Mouse (Mus musculus) left cerebral cortex, adult 8-10 months (tissue): ENCODE data around the gene Tdrd3. TPM values are rescaled to one million over a fixed set of nuclear protein-coding genes. Genes with fewer than 3 reads are reported as not detected.

ENCODE experiments used
- DNase-seq, 2 experiments: peaks; one replicate each; pipeline ENCODE4 v3.0.0; 2022; ENCODE audit warnings: low spot score in 2 of 2
- total RNA-seq, 4 experiments: library from RNA; stranded (reverse); gene quantifications; 2 replicates each; pipeline ENCODE4 v1.2.4; 2022

Tdrd3 gene
- total RNA-seq, 4 experiments from 2014 or later = 29.6 to 36.2 (median 32.3) TPM

DNA sequence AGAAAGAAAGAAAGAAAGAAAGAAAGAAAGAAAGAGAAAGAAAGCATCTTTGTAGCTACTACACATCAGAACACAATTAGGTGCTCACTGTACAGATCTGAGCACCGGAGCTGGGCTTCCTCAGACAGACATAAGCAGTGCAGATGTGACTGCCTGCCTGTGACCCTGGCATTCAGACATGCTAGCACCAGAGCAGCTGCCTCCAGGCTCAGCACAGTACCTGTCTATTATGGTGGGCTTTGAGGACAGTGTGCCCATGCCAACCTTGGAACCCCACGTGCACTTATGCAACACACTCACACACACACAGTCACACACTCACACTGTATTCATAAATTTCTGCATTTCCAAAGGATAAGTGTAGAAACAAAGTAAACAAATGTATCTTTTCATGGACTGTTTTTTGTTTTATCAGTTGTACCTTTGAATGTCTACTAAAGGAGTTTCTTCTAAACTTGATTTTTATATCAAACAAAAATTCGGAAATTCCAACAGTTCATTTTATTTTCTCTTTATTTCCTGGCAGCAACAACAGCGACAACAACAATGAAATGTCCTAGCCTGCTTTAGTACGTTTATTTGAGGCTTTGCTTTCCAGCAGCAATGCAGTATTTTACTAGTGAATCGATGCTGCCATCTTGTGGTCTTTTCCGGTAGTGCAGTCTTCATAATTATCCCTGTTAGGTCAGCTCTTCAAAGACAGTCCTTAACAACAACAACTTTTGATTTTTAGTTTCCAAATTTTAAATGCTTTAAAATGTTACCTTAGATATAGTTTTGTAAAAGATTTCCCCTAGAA, 35.4 kb downstream of the Tdrd3 start:
- DNase-seq = peak; percentile 46 to 48

DNA sequence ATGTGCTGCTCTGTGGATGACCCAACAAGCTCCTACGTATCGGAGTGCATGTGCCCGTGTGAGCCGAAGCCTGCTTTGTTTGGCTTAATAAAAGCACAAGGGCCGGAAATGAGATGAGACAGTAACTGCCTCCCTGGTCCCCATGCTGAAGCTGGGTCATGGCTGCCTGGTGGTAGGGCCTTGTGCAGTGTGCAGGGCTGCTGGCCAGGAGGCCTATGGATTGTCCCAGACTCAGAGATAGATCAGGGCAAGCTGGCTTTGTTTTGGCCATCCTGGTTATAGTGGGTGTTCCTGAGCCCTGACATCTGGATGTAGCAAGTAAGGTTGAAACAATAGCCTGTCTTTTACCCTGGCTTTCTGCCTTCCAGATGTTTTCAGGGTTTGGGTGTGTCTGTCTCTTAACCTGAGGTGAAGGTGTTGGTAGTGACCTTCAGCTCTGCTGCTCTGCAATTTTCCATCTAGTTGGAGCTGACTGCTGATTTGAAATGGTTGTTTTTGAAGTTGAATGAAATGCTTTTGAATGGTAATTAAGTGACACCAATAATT, 39.3 kb downstream of the Tdrd3 start:
- DNase-seq = no peak

DNA sequence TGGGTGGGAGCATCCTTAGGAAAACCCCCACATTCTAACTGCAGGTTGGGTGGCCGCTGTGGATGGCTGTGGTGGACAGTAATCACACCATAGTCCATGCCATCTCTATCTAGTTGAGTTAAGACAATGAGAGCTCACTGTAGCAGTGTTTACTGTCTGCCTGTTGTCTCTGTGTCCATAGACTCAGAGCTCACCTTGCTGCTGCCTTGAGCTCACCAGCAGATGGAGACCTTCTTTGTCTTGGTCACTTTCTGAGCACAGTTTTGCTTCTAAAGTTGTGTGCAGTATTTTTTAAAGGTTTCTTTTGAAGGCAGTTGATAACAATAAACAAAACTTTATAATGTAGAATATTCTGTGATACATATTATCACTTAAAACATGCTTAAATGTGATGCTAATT, 43.3 kb downstream of the Tdrd3 start:
- no peak for DNase-seq

DNA sequence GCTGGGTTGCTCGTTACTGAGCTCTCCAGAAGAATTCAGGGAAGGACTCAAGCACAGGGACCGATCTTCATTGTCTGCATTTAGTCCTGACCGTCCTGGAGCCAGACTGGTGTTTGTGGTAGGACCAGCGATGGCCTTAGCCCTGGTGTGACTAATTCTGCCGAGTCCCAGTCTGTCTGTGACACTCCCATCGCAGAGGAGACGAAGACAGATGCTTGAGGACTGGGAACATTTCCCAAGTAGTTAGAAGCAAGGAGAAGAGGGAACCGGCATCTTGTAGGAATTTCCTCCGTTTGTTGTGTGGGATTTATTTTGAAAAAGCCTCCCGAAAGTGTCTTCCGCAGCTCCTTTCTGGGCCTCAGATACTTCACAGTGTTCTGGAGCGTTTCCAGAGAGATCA, 45.1 kb downstream of the Tdrd3 start:
- DNase-seq = no peak

DNA sequence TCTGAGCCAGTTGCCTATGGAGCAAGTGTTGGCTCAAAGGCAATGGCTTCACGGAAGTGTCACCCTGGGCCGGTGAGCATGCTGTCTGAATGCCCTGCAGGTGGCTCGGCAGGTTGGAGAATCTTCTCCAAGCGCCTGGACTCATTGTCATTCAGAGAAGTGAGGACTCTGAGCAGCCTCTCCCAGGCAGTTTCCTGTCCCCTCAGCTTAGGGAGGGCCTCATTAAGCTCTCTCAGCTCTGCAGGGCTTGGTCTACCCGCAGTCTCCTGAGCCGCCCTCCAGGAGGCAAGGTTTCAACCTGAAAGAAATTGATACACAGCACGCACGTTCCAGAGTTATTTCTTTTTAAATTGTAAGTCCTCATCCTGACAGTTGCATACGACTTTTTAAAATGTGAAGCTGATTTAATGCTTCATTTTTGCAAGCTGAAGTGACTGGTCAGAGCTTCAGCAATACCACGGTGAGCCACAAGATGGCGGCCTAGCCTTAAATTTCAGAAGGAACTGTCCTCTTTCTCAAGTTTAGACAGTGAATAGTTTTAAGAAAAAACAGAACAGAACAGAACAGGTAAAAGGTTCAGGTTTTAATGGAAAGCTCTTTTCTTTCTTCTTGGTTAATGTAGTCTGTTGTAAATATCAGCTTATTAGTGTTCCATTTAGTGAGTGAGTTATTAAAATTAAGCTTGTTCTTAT, 47.7 kb downstream of the Tdrd3 start:
- peak; percentile 38 to 88 for DNase-seq

DNA sequence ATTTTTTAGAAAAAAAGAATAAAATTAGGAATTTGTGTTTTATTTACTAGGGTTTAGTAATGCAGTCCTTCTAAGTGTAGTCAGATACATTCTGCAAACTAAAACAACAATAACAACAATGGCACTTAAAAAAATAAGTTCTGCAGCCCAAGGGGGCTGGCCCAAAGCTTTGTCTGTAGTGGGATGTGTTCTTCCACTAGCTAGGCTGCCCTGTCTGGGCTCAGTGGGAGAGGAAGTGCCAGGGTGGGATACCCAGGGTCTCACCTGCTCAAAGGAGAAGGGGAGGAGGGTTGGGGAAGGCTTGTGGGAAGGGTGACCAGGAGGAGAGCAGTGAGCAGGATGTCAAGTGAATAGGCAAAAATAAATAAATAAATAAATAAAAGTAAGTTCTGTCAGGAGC, 48.2 kb downstream of the Tdrd3 start:
- DNase-seq = no peak

DNA sequence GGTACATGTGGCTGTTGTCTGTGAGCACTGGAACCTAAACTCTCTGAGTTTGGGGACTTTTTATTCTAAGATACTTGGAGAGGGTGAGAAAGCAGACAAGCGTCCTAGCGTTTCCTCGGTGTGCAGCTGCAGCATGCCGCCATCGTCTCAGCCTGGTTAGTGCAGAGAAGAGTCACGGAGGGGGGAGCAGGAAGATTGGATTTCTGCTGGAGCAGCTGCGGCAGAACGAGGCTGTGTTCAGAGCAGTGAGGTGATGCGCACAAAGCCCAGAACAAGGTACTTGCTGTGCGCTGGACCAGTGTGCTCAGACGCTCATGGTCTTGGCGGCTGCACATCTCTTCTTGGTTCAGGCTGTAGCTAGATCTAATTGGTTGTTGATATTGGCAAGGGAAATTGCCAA, 51.1 kb downstream of the Tdrd3 start:
- DNase-seq = no peak

DNA sequence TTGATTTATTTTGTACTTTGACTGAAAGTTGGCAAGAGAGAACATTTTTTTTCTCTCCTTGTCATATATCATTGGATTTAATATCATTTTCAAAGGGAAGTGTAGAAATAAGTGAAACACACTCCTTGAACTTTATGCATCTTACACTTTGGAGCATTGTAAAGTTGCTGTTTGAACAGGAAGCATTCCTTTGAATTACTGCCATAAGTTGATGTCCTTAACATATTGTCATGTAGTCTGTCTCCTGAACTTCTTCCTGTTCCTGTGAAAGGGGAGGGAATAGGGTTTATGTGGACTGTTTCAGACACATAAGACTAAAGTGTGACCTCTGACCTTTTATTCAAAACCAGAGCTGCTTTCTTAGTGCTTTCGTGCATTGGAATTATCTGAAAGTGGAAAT, 55.1 kb downstream of the Tdrd3 start:
- no peak for DNase-seq

DNA sequence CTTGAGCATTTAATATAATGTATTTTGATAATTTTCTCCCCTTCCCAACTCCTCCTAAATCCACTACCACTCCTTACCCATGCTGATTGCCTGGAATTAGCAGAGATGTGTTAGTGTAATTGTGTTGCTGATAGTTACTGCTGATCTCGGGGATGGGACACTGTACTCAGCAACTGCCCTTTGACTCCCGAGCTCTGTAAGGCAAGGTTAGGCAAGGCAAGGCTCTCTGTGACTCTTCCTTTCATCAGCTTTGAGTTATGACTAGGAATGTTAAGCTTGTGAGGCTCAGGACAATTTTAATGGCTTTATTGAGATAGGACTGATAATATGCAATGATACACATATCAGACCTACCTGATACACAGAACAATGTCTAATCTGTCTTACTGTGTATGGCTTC, 56.3 kb downstream of the Tdrd3 start:
- no peak for DNase-seq

DNA sequence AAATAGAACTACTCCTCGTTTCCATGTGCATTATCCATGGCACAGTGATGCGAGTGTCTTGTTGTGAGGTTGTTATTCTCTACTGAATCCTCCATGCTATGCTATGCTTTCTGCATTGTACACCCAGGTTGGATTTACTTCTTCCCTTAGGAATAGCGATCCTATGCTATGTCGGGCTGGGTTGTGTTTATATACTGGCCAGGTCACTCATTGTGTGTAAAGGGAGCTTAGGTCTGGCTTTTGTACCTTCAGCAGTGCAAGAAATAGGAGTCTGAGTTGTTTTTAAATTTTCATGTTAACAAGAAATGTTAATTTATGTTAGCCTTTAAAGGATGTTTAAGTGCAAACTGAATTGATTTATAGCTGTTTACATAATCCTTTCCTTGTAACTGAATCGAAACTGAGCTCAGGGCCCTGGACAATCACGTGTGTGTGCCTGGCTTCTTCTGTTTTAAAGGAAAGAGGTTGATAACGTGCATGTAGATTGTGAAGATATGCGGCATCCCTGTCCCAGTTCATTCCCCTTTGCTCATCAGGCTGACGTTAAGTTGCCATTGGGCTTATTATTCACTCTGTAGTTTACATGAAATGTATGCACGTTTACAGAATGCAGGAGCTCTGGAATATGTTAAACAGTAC, 59.4 kb downstream of the Tdrd3 start:
- no peak for DNase-seq

DNA sequence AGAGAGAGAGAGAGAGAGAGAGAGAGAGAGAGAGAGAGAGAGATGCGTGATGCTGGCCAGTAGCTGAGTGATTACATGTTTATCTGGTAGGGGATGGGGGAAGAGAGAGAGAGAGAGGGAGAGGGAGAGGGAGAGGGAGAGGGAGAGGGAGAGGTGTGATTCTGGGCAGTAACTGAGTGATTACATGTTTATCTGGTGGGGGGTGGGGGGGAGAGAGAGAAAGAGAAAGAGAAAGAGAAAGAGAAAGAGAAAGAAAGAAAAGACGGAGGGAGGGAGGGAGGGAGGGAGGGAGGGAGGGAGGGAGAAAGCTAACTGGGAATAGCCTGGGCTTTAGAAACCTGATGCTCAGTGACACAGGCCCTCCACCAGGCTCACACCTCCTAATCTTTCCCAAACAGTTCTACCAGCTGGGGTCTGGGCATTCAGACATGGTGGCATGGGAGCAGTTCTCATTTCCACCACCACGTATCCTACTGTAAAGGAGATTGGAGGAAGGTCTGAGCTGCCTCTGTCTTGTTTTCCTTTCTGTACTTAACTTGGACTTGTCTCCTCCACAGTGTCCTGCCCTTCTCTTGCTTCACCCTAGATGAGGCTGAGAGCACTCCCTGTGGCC, 62.0 kb downstream of the Tdrd3 start:
- no peak for DNase-seq

DNA sequence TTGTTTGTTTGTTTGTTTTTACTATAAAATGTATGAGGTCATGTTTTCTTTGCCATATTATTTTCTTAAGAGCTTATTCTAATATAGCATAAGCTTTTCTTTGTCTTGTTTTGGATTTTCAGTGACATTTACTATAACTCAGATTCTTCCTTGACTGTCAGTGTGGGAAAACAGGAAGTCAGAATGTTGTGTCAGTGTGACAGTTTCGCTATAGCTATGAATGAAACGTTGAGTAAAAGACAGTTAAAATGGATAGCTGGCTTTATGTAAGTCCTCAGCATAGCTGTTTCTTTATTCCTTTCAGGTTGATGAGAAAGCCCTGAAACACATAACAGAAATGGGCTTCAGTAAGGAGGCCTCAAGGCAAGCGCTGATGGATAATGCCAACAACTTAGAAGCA, 69.4 kb downstream of the Tdrd3 start:
- DNase-seq = no peak

DNA sequence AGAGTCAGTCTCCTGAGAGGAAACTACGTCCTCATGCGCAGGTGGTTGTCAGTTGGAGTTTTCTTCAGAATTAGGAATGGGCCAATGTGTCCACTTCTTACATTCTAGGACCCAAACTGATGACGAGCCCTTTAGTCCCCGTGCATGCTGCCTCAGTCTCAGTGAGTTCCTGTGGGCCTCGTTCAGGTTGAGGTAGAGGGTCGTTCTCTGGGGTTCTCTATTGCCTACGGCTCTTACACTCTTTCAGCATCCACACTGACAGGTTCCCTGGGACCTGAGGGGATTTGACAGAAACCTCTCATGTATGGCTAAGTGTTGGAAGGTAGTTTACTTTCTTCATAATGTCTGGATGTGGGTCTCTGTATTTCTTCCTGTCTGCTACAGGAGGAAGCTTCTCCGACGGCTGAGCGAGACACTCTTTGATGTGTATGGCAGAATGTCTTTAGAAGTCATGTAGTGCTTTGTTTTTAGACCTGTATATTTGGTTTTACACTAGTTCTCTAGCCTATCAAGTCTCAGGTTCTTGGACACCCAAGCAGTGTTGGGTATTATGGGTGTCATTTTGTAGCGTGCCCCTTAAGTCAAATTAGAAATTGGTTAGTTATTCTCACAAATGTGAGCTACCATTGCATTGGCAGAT, 81.6 kb downstream of the Tdrd3 start:
- no peak for DNase-seq

DNA sequence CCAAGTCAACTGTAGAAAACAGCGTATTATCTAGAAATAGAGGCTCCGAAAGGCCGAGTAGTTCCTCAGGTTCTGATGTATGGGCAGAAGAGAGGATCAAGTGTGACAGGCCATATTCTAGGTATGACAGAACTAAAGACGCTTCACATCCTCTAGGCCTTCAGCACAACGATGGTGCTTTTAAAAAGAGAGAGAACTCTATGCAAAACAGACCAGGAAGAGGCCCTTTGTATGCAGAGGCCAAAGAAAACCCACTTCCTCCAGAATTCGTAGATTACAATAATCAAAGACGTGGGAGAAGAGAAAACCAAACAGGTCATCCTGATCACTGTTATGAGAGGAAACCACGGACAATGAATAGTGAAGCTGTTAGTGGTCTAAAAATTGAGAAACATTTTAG, 89.5 kb downstream of the Tdrd3 start:
- DNase-seq = no peak

DNA sequence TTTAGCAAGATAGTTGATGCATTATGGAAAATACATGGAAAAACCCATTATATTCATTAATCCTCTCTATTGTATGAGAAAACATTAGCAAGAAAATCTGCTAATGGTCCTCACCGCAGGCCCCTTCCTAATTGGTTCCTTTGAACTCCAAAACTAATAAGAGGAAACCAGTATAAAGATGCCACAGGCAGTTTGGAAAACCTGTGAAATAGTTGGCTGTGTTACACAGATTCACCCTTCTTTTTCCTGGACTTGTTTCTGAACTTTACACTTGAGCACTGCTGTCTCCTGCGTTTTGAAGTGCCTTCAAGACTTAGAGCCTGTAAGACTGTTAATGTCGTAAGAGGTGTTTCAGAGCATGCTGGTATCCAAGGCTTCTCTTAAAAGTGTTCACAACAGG, 98.8 kb downstream of the Tdrd3 start:
- no peak for DNase-seq

DNA sequence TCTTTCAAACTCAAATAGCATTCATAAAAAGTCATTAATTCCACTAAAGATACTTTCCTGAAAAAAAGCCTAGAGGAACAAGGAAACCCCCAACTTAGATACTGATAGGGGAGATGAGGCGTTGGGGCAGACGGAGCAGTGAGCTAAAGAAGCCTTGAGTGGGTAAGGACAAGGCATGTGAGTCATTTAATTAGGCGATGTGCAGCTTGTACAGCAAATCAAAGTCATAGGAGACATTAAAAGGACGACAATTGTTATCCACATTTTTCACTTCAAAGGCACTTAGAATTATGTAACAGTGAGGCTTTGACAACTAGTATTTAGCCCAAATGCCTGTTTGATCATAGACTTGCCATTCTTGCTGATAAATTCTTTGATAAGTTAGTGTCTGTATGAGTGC, 100.9 kb downstream of the Tdrd3 start:
- no peak for DNase-seq

DNA sequence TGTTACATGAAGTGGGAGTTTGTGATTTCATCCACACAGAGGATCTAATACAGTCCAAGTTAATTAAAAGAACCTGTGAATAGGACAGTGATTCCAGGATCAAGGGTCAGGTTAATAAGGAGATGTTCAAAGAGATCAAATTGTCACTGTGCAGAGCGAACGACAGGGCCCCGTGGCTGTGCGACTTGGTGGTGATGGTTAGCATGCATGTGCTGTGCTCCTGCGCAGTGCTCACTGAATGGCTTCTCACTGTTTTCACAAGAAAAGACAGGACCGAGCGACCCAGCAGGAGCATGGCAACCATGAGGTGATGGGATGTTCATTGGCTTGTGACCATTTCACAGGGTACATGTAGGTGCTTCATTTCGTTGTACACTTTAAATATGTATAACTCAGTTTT, 115.4 kb downstream of the Tdrd3 start:
- no peak for DNase-seq

DNA sequence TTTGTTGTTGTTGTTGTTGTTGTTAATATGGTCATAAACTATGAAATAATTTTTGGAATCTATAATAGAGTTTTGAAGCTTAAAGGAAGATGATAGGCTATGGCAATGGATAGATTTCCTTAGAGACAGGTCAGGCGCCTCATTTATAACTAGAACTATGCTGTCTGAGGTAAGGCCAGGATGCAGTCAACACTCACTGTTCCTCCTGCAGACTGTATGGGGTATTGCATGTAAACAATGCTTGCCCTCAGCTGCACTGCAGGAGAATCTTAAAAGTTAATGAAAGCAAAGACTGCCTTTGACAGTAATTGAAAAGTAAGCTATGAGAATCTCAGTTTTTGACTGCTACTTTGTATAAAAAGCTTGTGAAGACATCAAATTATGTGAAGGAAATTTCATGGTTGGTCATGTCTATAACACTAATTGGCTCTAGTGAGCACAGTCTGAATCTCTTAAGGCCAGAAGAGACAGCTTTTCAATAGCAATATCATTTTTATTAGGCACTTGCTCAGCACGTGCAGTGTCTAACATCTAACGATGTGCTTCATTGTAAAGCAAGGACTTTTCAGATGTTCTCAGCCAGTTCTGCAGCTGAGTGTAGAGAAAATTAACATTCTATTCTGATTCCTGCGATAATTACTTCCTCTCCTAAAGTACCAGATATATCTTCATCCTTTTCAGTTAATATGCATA, 120.8 kb downstream of the Tdrd3 start:
- no peak for DNase-seq

DNA sequence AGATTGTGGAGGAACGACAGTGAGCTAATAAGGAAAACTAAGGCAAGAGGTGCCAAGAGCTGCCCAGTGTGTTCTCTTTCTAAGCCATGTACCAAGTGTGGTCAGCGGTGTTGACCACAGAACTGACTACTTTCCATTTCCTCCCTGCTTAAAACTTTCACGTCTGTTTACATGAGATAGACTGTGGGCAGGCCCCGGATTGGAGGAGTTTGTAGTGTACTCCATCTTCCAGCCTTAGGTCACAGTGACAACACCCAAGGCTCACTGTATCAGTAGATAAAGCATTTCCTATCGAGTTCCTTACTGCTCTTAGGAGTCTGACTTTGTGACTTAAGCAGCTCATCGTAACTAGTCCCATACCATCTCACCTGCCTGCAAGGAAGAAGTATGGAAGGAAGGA, 133.5 kb downstream of the Tdrd3 start:
- DNase-seq = no peak

DNA sequence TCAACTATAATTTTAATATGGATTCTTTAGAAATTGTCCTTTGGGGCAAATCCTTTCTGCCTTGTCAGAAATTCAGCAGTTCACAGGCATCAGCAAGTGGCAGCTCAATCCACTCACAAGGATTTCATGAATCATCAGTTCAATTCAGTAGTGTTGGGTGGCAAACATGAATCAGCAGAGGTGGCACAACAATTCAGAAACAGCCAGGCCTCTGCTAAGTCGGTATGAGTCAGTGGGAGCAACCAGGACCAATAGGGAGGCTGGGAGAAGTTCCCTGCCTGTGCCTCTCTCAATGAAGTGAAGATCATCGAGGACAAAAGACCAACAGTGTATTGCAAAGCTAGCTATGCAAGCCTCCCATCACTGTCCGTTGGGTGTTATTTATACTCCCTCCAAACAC, 135.8 kb downstream of the Tdrd3 start:
- no peak for DNase-seq

DNA sequence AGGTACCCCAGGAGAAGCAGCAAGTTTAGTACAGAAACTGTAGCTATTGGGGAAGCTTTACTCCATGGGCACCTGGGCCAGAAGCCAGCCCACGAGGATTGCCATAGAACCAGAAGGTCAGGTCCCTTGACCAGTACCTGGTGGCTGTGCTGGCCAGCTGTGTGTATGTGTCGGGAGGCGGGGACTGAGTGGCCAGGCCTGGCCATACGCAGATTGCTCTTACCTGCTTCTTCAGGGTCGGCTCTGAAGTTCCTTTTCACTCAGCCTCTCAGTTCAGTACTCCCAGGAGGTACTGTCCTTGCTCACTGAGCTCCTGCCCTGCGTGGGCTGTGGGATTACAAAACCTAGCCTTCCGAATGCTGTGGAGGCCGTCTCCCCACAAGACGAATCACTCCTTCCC, 147.4 kb downstream of the Tdrd3 start:
- DNase-seq = no peak
